Mouse (Mus musculus) stomach, embryonic 16.5 days (tissue): Measurements from ENCODE around the gene Fopnl. TPM values are rescaled to one million over a fixed set of nuclear protein-coding genes. Genes with fewer than 3 reads are reported as not detected.

ENCODE experiments used
- ATAC-seq: fragments of 200-750 bp; cut with Nextera tagmentation; 2 replicates; pipeline ENCODE4 v1.8.0; 2017; ENCODE audit warnings: moderate number of reproducible peaks, moderate TSS enrichment; ENCODE audit not compliant: insufficient read depth, low FRiP score
- H3K27ac ChIP-seq: fragments of 300-500 bp; sonication (generic); 2 replicates; pipeline ENCODE4 v1.5.1; 2014; ENCODE audit warnings: low read length
- H3K27me3 ChIP-seq: fragments of 300-500 bp; sonication (generic); 2 replicates; pipeline ENCODE4 v1.6.1; 2014; ENCODE audit warnings: low read length, control low read depth, mixed read lengths; ENCODE audit not compliant: control insufficient read depth, insufficient read depth
- H3K36me3 ChIP-seq: fragments of 300-500 bp; sonication (generic); 2 replicates; pipeline ENCODE4 v1.6.1; 2014; ENCODE audit warnings: low read length; ENCODE audit not compliant: control insufficient read depth, insufficient read depth
- H3K4me1 ChIP-seq: fragments of 300-500 bp; sonication (generic); 2 replicates; pipeline ENCODE4 v1.6.1; 2014; ENCODE audit warnings: low read length, control low read depth, mixed read lengths; ENCODE audit not compliant: control insufficient read depth, insufficient read depth
- H3K4me2 ChIP-seq: fragments of 300-500 bp; sonication (generic); 2 replicates; pipeline ENCODE4 v1.6.1; 2014; ENCODE audit warnings: low read depth, low read length, mixed read lengths
- H3K4me3 ChIP-seq: fragments of 300-500 bp; sonication (generic); replicated peaks from 2 replicates; pipeline ENCODE4 v1.5.1; 2014; ENCODE audit warnings: mild to moderate bottlenecking, low read length
- H3K9ac ChIP-seq: fragments of 300-500 bp; sonication (generic); 2 replicates; pipeline ENCODE4 v1.6.1; 2014; ENCODE audit warnings: low read length
- H3K9me3 ChIP-seq: fragments of 300-500 bp; sonication (generic); replicated peaks from 2 replicates; pipeline ENCODE4 v1.6.1; 2016; ENCODE audit warnings: low read length, control low read depth; ENCODE audit not compliant: control insufficient read depth
- WGBS: fragments of 180-500 bp; shearing (Covaris S2); extraction: QIAGEN DNeasy Blood & Tissue Kit; methylation state at CpG from one replicate; pipeline ENCODE4 v1.1.7; 2014; 5-methylcytosine and 5-hydroxymethylcytosine counted together
- polyA plus RNA-seq: library from polyadenylated mRNA; unstranded; fragments of >200 nt; fragmentation: Nextera tagmentation; extraction: Ambion mirVana; gene quantifications from 2 replicates; pipeline ENCODE4 v1.2.1, GENCODE M21; 2015

Gene Fopnl
- polyA plus RNA-seq, 1 experiment from 2014 or later: 154 TPM

DNA sequence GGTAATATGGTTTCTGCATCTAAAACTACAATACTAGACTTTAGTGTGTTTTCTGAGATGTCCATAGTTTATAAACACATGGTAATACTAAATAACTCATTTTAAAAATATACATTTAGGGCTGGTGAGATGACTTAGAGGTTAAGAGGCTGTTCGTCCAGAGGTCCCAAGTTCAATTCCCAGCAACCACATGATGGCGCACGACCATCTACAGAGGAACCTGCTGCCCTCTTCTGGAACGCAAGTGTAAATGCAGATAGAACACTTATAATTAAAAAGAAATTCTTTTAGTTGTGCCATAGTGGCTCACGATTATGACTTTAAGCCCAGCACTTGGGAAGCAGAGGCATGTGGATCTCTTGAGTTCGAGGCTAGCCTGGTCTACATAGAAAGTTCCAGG is 5.8 kb downstream of the Fopnl start:
- peaks cover 4% of the 10 kb centered on the region; the same call in 1 of the 2 replicates for H3K4me1 ChIP-seq
- H3K27ac ChIP-seq: no peak overlapping the region
- H3K9me3 ChIP-seq: no peaks in the 10 kb centered on the region
- peaks cover 8% of the 10 kb centered on the region; the same call in 1 of the 2 replicates for H3K36me3 ChIP-seq
- WGBS: 57% methylated on average over 6 of the region's 6 CpGs
- no peak overlapping the region for H3K4me3 ChIP-seq
- no peak for ATAC-seq
- no peak overlapping the region for H3K9ac ChIP-seq
- H3K4me2 ChIP-seq: no peak overlapping the region
- no peaks in the 10 kb centered on the region for H3K27me3 ChIP-seq

DNA sequence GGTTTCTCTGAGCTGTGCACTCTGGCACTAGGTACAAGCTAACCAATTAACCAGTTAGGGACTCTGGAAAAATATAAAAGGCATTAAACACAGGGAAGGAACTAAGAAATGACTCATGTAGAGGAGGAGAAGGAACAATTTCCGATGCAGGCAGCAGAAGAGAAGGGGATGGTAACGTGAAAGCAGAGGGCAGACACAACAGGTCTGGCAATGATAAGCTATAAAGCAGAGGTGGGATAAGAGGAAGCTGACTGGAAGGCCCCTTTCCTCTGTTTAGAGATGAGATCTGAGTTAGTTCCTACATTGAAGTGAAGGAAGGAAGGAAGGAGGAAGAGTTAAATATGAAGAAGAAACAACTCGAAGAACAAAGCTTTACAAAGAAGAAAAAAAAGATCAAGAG is 7.4 kb downstream of the Fopnl start:
- Histone ChIP-seq H3K4me3 (no peak overlapping the region), H3K4me2 (no peak overlapping the region), H3K4me1 (no peaks in the 10 kb centered on the region), H3K36me3 (peaks cover 8% of the 10 kb centered on the region; the same call in 1 of the 2 replicates), H3K27me3 (no peaks in the 10 kb centered on the region), H3K9me3 (no peaks in the 10 kb centered on the region), H3K9ac (no peak overlapping the region), H3K27ac (no peak overlapping the region)
- 82% methylated on average over 3 of the region's 3 CpGs for WGBS
- ATAC-seq: no peak

DNA sequence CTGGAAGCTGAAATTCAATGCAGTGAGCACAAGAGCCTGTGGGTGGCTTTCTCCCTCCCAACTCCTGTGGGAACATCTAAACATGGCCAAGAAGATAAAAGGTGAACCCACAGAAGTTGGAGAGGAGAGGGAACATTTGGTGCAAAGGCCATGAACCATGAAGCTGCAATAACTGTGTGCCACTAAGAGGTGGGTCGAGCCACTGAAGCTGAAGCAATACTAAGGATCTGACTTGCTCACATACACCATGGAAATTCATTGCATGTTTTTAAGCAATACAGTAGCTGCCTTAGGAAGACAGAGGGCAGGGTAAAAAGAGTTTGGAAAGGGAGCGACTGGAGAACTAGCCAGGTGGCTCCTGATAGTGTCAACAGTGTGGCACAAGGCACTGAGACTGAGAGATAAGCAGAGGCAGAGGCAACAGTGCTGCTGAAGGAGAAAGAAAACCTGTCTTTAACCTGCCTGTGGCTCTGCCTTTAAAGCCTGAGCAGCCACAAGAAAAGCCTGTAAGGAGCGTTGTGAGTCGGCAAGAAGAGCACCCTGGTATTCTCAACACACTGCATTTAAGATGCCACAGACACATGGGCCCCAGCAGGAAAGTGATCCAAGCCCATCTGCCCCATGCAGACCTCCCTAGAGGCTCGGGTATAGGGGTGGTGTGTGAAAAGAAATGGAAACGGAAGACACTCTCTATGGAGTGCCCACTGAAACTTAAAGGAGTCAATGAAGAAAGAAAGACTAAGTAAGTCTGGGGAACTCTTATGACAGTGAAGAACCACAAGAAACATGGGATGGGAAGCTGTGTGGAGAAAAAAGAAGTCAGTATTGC is 8.7 kb downstream of the Fopnl start:
- ATAC-seq: peak; percentile 30; the same call in 1 of the 2 replicates
- Histone ChIP-seq H3K4me2 (no peak overlapping the region), H3K9me3 (no peaks in the 10 kb centered on the region), H3K27me3 (no peaks in the 10 kb centered on the region), H3K9ac (no peak overlapping the region), H3K4me3 (no peak overlapping the region), H3K27ac (no peak overlapping the region), H3K36me3 (peaks cover 8% of the 10 kb centered on the region; the same call in 1 of the 2 replicates), H3K4me1 (0 out of 2 replicates have a peak, but pooled peaks cover 3% of the 10 kb centered on the region)
- 77% methylated on average over 6 of the region's 6 CpGs for WGBS

DNA sequence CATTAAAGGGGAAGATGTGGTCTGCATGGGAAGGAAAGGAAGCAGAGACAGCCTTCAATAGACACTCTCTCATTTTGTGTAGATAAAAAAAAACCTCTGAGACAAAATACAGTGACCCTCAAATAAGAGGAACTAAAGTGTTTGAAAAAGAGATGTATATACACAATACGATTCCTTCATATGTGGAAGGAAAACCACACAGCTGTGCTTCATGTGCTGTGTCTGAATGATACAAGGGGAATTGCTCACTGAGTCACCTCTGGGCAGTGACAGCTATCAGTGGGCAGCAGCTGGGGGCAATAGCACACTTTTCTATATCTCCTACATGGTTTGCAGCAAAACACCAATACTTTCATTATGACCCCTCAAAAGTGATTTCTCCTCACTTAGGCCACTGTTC is 9.8 kb downstream of the Fopnl start:
- Histone ChIP-seq H3K4me2 (no peak overlapping the region), H3K36me3 (peaks cover 8% of the 10 kb centered on the region; the same call in 1 of the 2 replicates), H3K4me3 (no peak overlapping the region), H3K9me3 (no peaks in the 10 kb centered on the region), H3K27me3 (no peaks in the 10 kb centered on the region), H3K27ac (no peak overlapping the region), H3K9ac (no peak overlapping the region), H3K4me1 (0 out of 2 replicates have a peak, but pooled peaks cover 7% of the 10 kb centered on the region)
- no peak for ATAC-seq
- 90% methylated on average over 1 of the region's 1 CpGs for WGBS

DNA sequence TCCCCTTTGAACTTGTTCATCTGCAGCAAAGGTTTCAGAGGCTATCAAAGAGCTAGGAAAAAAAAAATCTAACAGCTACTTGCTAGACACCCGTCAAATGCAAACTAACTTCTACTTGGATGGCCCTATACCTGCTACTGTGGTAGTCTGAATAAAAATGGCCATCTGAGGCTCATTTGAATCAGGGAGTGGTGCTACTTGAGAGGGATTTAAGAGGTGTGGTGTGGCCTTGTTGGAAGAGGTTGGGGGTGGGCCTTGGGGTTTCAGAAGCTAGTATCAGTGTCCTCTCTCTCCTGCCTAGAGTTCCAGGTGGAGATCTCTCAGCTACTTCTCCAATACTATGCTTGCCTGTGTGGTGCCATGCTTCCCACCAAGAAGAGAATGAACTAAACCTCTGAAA is 10.8 kb downstream of the Fopnl start:
- Histone ChIP-seq H3K4me1 (0 out of 2 replicates have a peak, but pooled peaks cover 7% of the 10 kb centered on the region), H3K36me3 (peaks cover 3% of the 10 kb centered on the region; the same call in 1 of the 2 replicates), H3K4me2 (no peak overlapping the region), H3K9me3 (no peaks in the 10 kb centered on the region), H3K4me3 (no peak overlapping the region), H3K9ac (no peak overlapping the region), H3K27ac (no peak overlapping the region), H3K27me3 (no peaks in the 10 kb centered on the region)
- ATAC-seq: no peak
- 83% methylated on average over 1 of the region's 1 CpGs for WGBS

DNA sequence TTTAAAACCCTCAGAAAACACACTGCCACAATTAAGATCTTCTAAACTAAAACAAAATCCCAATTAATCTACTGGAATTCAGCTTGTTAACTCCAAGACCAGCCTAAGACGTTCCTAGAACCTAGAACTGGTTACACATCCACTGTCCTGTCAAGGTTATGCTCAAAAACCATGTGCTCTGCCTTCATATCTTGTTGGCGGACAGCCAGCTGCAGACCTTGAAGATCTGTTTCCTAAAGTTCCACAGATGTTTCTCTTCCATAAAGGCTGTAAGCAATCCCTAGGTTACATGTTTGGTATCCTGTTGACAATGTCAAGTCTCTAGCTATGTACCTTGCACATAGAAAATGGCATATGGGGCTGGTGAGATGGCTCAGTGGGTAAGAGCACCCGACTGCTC is 12.4 kb downstream of the Fopnl start:
- Histone ChIP-seq H3K9ac (no peak overlapping the region), H3K36me3 (0 out of 2 replicates have a peak, but pooled peaks cover 9% of the 10 kb centered on the region), H3K4me3 (no peak overlapping the region), H3K9me3 (no peaks in the 10 kb centered on the region), H3K27ac (no peak overlapping the region), H3K4me1 (0 out of 2 replicates have a peak, but pooled peaks cover 7% of the 10 kb centered on the region), H3K27me3 (no peaks in the 10 kb centered on the region), H3K4me2 (no peak overlapping the region)
- 81% methylated on average over 3 of the region's 3 CpGs for WGBS
- no peak for ATAC-seq

DNA sequence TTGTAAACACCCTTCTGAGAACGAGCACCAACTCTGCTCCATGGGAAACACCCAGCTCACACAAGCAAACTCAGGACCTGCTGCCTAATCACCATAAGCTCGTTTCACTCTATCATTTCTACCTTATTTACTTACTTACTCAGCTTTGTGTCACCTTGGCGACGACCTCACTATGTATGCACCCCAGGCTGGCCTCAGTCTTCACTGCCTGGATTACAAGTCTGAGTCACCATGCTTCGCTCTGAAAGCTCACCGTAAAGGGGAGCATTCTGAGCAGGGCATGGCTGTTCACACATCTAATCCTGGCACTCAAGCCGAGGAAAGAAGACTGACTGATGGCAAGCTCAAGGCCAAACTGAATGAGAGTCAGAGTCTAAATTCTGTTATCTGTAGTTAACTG is 13.5 kb downstream of the Fopnl start:
- Histone ChIP-seq H3K4me3 (no peak overlapping the region), H3K4me1 (0 out of 2 replicates have a peak, but pooled peaks cover 7% of the 10 kb centered on the region), H3K36me3 (peaks cover 15% of the 10 kb centered on the region; the same call in 1 of the 2 replicates), H3K9me3 (no peaks in the 10 kb centered on the region), H3K27me3 (no peaks in the 10 kb centered on the region), H3K9ac (no peak overlapping the region), H3K4me2 (no peak overlapping the region), H3K27ac (peak overlapping the region; percentile 62)
- 60% methylated on average over 7 of the region's 7 CpGs for WGBS
- peak; percentile 90 for ATAC-seq

DNA sequence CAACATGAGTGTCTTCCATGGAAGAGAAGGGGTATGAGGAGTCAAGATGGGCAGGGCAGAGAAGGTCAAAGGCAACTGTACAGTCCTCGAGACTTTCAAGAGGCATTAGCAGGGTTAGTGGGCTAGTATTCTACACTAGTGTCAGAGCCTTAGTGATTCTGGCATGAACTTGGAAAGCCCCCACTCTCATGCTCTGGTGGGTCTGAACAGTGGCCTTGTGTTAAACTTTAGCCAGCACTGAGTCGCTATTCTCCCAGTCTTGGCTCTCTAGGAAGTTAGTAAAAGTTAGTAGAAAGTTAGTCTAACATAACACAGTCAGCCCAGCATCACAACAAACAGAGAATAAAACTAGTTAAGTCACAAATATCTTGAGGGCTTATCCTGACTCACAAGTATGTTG is 14.1 kb downstream of the Fopnl start:
- Histone ChIP-seq H3K9me3 (no peaks in the 10 kb centered on the region), H3K4me2 (no peak overlapping the region), H3K4me1 (0 out of 2 replicates have a peak, but pooled peaks cover 7% of the 10 kb centered on the region), H3K4me3 (no peak overlapping the region), H3K27me3 (no peaks in the 10 kb centered on the region), H3K9ac (no peak overlapping the region), H3K27ac (peak overlapping the region; percentile 39), H3K36me3 (peaks cover 19% of the 10 kb centered on the region)
- ATAC-seq: no peak
- 77% methylated on average over 2 of the region's 2 CpGs for WGBS

DNA sequence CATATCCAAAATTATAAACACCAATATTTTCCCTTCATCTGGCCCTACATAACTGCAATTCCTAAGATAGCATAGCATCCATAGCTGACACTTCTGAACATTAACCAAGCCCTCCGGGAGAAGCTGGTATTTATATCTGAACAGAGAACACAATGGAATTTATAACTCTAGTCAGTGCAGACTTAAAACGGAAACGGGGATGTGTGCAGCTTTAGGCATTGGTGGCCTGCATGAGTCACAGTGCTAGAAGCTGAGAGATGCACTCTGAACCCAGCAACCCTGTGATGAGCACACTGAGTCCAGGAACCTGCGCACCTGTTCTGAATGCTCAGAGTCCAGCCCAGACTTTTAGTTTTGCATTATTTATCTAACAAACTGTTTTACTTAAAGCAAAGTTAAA is 18.7 kb downstream of the Fopnl start:
- WGBS: 80% methylated on average over 4 of the region's 4 CpGs
- H3K27ac ChIP-seq: no peak overlapping the region

More for the DNA sequence above, 18.7 kb downstream of the Fopnl start:
- no peak for ATAC-seq
- Histone ChIP-seq H3K4me1 (0 out of 2 replicates have a peak, but pooled peaks cover 8% of the 10 kb centered on the region), H3K4me3 (no peak overlapping the region), H3K4me2 (no peak overlapping the region), H3K27me3 (no peaks in the 10 kb centered on the region), H3K9ac (no peak overlapping the region), H3K36me3 (peaks cover 19% of the 10 kb centered on the region), H3K9me3 (no peaks in the 10 kb centered on the region)
